Mouse (Mus musculus) kidney, adult 2 months (tissue): ENCODE measurements around the gene B430305J03Rik.

ENCODE experiments used
- CTCF ChIP-seq: fragments of 200-500 bp; conservative IDR thresholded peaks from 2 replicates; pipeline ENCODE4 v1.5.1; 2011; ENCODE audit warnings: low read depth, mild to moderate bottlenecking, control low read depth, low read length, moderate library complexity, mixed read lengths; ENCODE audit not compliant: insufficient read depth, insufficient read length
- POLR2A ChIP-seq: fragments of 200-500 bp; IDR thresholded peaks from one replicate; pipeline ENCODE4 v1.6.1; 2011; ENCODE audit warnings: low read depth, low read length, control low read depth

- no peak for TF ChIP-seq CTCF
- TF ChIP-seq POLR2A: no peak
Measured at GRCm38 (mm10) chr3:61362821-61363160, 3.0 kb downstream of the B430305J03Rik start.
